In the genomic region with DNA sequence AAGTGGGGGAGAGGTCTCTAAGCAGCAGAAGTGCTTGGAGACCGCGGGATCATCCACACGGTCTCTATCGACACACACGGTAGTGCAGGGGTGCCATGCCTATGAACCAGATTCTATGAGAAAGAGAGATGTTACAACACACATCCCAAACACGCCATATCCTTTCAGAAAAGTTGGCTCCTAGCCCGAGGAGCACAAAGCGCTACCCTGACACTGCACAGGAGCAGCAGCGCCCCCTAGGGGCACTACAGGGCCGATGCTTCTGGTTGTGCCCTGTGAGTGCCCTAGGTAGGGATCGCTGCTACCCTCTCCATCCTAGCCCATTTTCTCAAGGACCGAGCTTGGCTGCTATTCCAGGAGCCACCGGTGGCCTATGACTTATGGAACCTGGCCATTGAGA, we compare ENCODE assay signal across 9 mouse cellular contexts. TPM values are rescaled to one million over a fixed set of nuclear protein-coding genes. Genes with fewer than 3 reads are reported as not detected.
DNase-seq lines count a peak whose midpoint lies in the region; ATAC-seq lines count a peak whose summit lies in the region.
"Had no signal": no experiment of that assay in that cellular context is flagged by ENCODE, and none has a peak within 500 bp of the region (broad histone marks: within the 10 kb centered on the region; RNA-seq: fewer than 3 reads in every experiment).

No protein-coding gene starts in this region.

- peak overlapping the region; percentile 58 for H3K4me2 ChIP-seq in liver, embryonic 15.5 days

- DNase-seq in MEL-GATA-1-ER (ENCODE audit: extremely low read depth, low read depth), result peak; percentile 73
- peak; percentile 40 for DNase-seq in cerebellum, adult 11-12 months
- DNase-seq in gastrocnemius, adult 18-20 months (ENCODE audit: low spot score), result peak; percentile 49
- DNase-seq in kidney, adult 18-20 months, result peak; percentile 38
- peak; percentile 58 for DNase-seq in ovary, postnatal 36 days (ENCODE audit: low spot score)
- DNase-seq in frontal cortex, postnatal 14 days (ENCODE audit: low spot score in 2 of 2), result no peak

- 17% methylated on average over 13 of the region's 13 CpGs for WGBS in liver, embryonic 15.5 days (ENCODE audit: insufficient replicate concordance)

- H3K4me1 ChIP-seq in liver, embryonic 15.5 days (replicated peaks), result peaks cover 6% of the 10 kb centered on the region

- ATAC-seq in CD4-positive, CD25-positive, alpha-beta regulatory T cell, adult 4 months, result peak; percentile 81
- no peak for ATAC-seq in liver, embryonic 15.5 days (ENCODE audit: insufficient read depth)

- H3K4me3 ChIP-seq in liver, embryonic 15.5 days (replicated peaks), result peak overlapping the region; percentile 38

- H3K9ac ChIP-seq in liver, embryonic 15.5 days, result no peak overlapping the region

- no peaks in the 10 kb centered on the region for H3K36me3 ChIP-seq in liver, embryonic 15.5 days (replicated peaks)

- H3K27ac ChIP-seq in liver, embryonic 15.5 days (replicated peaks), result no peak overlapping the region

- no peaks in the 10 kb centered on the region for H3K9me3 ChIP-seq in liver, embryonic 15.5 days (replicated peaks)

- H3K27me3 ChIP-seq in liver, embryonic 15.5 days, result no peaks in the 10 kb centered on the region

RNA-seq across cellular contexts. Expression of gene Ncl, which starts 21.8 kb away (rescaled TPM):
- polyA plus RNA-seq in CD4-positive, CD25-positive, alpha-beta regulatory T cell, adult 4 months (2017; shearing (Covaris generic)), result 100 to 1,000 TPM; 304 to 334 TPM
- 100 to 1,000 TPM in 1 of 2 experiments, 10 to 100 TPM in 1; 99.3 to 113 TPM for total RNA-seq in gastrocnemius, adult 18-20 months (2021)
- 175 and 198 TPM in 2 replicates for polyA plus RNA-seq in liver, embryonic 15.5 days (2015; fragmentation: Nextera tagmentation; extraction: Ambion mirVana)

RNA-seq across cellular contexts. Expression of gene Nmur1, which starts 45.0 kb away (rescaled TPM):
- 1 to 10 TPM; 1.5 to 4.0 TPM for polyA plus RNA-seq in CD4-positive, CD25-positive, alpha-beta regulatory T cell, adult 4 months (2017; shearing (Covaris generic))
- total RNA-seq in gastrocnemius, adult 18-20 months (2021), result not detected
- polyA plus RNA-seq in liver, embryonic 15.5 days (2015; fragmentation: Nextera tagmentation; extraction: Ambion mirVana), result not detected in 2 replicates

RNA-seq across cellular contexts. Expression of gene Tex44, which starts 45.1 kb away (rescaled TPM):
- polyA plus RNA-seq in CD4-positive, CD25-positive, alpha-beta regulatory T cell, adult 4 months (2017; shearing (Covaris generic)), result not detected
- not detected for total RNA-seq in gastrocnemius, adult 18-20 months (2021)
- not detected in 2 replicates for polyA plus RNA-seq in liver, embryonic 15.5 days (2015; fragmentation: Nextera tagmentation; extraction: Ambion mirVana)
- polyA plus RNA-seq: large intestine, adult 2 months had no signal

Comparison
In these comparisons a context has a peak if more than half of its experiments do, and no peak if none do; other contexts are left out.
1. DNase-seq: peak in MEL-GATA-1-ER (single experiment), cerebellum, adult 11-12 months (single experiment), gastrocnemius, adult 18-20 months (single experiment), kidney, adult 18-20 months (single experiment) and ovary, postnatal 36 days (single experiment); none in frontal cortex, postnatal 14 days (0 of 2).